ENCODE assay signal across 13 mouse cellular contexts in the genomic region with DNA sequence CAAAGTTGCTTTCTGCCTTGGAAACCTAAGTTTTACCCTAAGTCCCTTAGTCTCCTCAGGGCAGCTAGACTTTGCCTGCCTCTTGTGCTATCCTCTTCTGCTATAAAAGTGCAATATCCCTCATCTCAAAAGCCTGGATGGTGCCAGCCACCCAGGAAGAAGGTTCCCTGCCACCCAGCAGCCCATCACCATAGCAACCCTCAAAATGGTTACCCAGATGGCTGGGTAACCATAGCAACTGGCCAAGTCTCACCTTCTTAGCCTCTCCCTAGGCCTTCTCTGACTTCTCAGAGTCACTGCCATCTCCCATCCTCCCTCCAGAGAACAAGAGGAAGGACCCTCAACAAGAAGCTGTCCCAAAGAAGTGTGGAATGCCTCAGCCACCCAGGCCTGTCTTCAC. TPM values are rescaled to one million over a fixed set of nuclear protein-coding genes. Genes with fewer than 3 reads are reported as not detected.
DNase-seq lines count a peak whose midpoint lies in the region; ATAC-seq lines count a peak whose summit lies in the region.
"Had no signal": no experiment of that assay in that cellular context is flagged by ENCODE, and none has a peak within 500 bp of the region (broad histone marks: within the 10 kb centered on the region; RNA-seq: fewer than 3 reads in every experiment).

No protein-coding gene starts in this region.

- 0 out of 2 replicates have a peak overlapping the region, but pooled peaks have one; percentile 3 for H3K4me2 ChIP-seq in forebrain, embryonic 15.5 days (replicated peaks)
- no peak overlapping the region; the same call in 1 of the 2 replicates for H3K4me2 ChIP-seq in midbrain, embryonic 13.5 days (replicated peaks)
- H3K4me2 ChIP-seq in intestine, embryonic 16.5 days (ENCODE audit: low read depth, low read length), result no peak overlapping the region
- H3K4me2 ChIP-seq: kidney, embryonic 15.5 days; limb, embryonic 15.5 days had no signal

- no peaks in the 10 kb centered on the region for H3K27me3 ChIP-seq in forebrain, embryonic 15.5 days
- H3K27me3 ChIP-seq in midbrain, embryonic 13.5 days, result no peaks in the 10 kb centered on the region
- no peaks in the 10 kb centered on the region for H3K27me3 ChIP-seq in intestine, embryonic 16.5 days (replicated peaks; ENCODE audit: control insufficient read depth, insufficient read depth, low read length)
- H3K27me3 ChIP-seq: kidney, embryonic 15.5 days; limb, embryonic 15.5 days had no signal

- no peak overlapping the region for H3K9ac ChIP-seq in forebrain, embryonic 15.5 days (replicated peaks)
- 0 out of 2 replicates have a peak overlapping the region, but pooled peaks have one; percentile 32 for H3K9ac ChIP-seq in midbrain, embryonic 13.5 days (replicated peaks)
- H3K9ac ChIP-seq in intestine, embryonic 16.5 days (ENCODE audit: low read depth, low read length), result no peak overlapping the region
- H3K9ac ChIP-seq: kidney, embryonic 15.5 days; limb, embryonic 15.5 days had no signal

- peak overlapping the region; percentile 37 for H3K27ac ChIP-seq in forebrain, embryonic 15.5 days (replicated peaks)
- 0 out of 2 replicates have a peak overlapping the region, but pooled peaks have one; percentile 19 for H3K27ac ChIP-seq in midbrain, embryonic 13.5 days
- H3K27ac ChIP-seq in intestine, embryonic 16.5 days (ENCODE audit: low read length), result no peak overlapping the region
- H3K27ac ChIP-seq: kidney, embryonic 15.5 days; limb, embryonic 15.5 days; stomach, postnatal 0 days had no signal

- H3K36me3 ChIP-seq in forebrain, embryonic 15.5 days, result peaks cover 13% of the 10 kb centered on the region; the same call in 1 of the 2 replicates
- peaks cover 21% of the 10 kb centered on the region for H3K36me3 ChIP-seq in midbrain, embryonic 13.5 days
- no peaks in the 10 kb centered on the region for H3K36me3 ChIP-seq in intestine, embryonic 16.5 days (ENCODE audit: control insufficient read depth, insufficient read depth, low read length)
- H3K36me3 ChIP-seq: kidney, embryonic 15.5 days had no signal

- 0 out of 2 replicates have a peak, but pooled peaks have one; percentile 23 for ATAC-seq in forebrain, embryonic 15.5 days (replicated peaks)
- ATAC-seq in midbrain, embryonic 13.5 days, result peak; percentile 10
- ATAC-seq in intestine, embryonic 16.5 days, result no peak
- no peak for ATAC-seq in erythroblast, adult 5-6 weeks (replicated peaks; ENCODE audit: low FRiP score, poor library complexity, severe bottlenecking)

- peaks cover 51% of the 10 kb centered on the region for H3K4me1 ChIP-seq in forebrain, embryonic 15.5 days
- H3K4me1 ChIP-seq in midbrain, embryonic 13.5 days (replicated peaks), result peaks cover 47% of the 10 kb centered on the region
- H3K4me1 ChIP-seq in intestine, embryonic 16.5 days (ENCODE audit: control insufficient read depth, insufficient read depth, low read length), result 0 out of 2 replicates have a peak, but pooled peaks cover 2% of the 10 kb centered on the region

- no peaks in the 10 kb centered on the region for H3K9me3 ChIP-seq in forebrain, embryonic 15.5 days
- no peaks in the 10 kb centered on the region for H3K9me3 ChIP-seq in midbrain, embryonic 13.5 days
- no peaks in the 10 kb centered on the region for H3K9me3 ChIP-seq in intestine, embryonic 16.5 days (ENCODE audit: control insufficient read depth, low read length)
- H3K9me3 ChIP-seq: kidney, embryonic 15.5 days; limb, embryonic 15.5 days had no signal

- H3K4me3 ChIP-seq in forebrain, embryonic 15.5 days, result no peak overlapping the region
- H3K4me3 ChIP-seq in midbrain, embryonic 13.5 days (replicated peaks), result no peak overlapping the region
- H3K4me3 ChIP-seq in intestine, embryonic 16.5 days (ENCODE audit: low read length), result no peak overlapping the region
- H3K4me3 ChIP-seq: erythroblast, embryonic 14.5 days; kidney, embryonic 15.5 days; limb, embryonic 15.5 days had no signal

- peak; percentile 46 to 75 for DNase-seq in layer of hippocampus, adult 18-20 months (ENCODE audit: low spot score in 2 of 2)
- no peak for DNase-seq in layer of hippocampus, adult 9-10 months (ENCODE audit: low spot score)
- DNase-seq in ZHBTc4 (ENCODE audit: low read depth, low spot score), result peak; percentile 64
- no peak for DNase-seq in thymus, postnatal 25 days
- DNase-seq: cerebellum, adult 18-20 months had no signal

RNA-seq across cellular contexts. Expression of gene Macf1, which starts 13.6 kb away (rescaled TPM):
- total RNA-seq in layer of hippocampus, adult 18-20 months (2021), result 100 to 1,000 TPM; 219 to 233 TPM
- 73.5 and 76.0 TPM in 2 replicates for polyA plus RNA-seq in forebrain, embryonic 15.5 days (2015; fragmentation: Nextera tagmentation; extraction: Ambion mirVana)
- 74.9 and 75.4 TPM in 2 replicates for polyA plus RNA-seq in midbrain, embryonic 13.5 days (2015; fragmentation: Nextera tagmentation; extraction: Ambion mirVana)
- 18.9 and 19.7 TPM in 2 replicates for polyA plus RNA-seq in intestine, embryonic 16.5 days (2015; fragmentation: Nextera tagmentation; extraction: Ambion mirVana)
- 48.5 and 52.5 TPM in 2 replicates for total RNA-seq in erythroblast, adult 5-6 weeks (2015; ENCODE audit: low replicate concordance)
- 65.5 and 81.0 TPM in 2 replicates for total RNA-seq in erythroblast, adult 5-6 weeks (2017; ENCODE audit: low replicate concordance)

RNA-seq across cellular contexts. Expression of gene Ndufs5, which starts 47.4 kb away (rescaled TPM):
- total RNA-seq in layer of hippocampus, adult 18-20 months (2021), result 100 to 1,000 TPM; 198 to 204 TPM
- polyA plus RNA-seq in forebrain, embryonic 15.5 days (2015; fragmentation: Nextera tagmentation; extraction: Ambion mirVana), result 379 and 398 TPM in 2 replicates
- 394 TPM in 2 replicates for polyA plus RNA-seq in midbrain, embryonic 13.5 days (2015; fragmentation: Nextera tagmentation; extraction: Ambion mirVana)
- 322 and 330 TPM in 2 replicates for polyA plus RNA-seq in intestine, embryonic 16.5 days (2015; fragmentation: Nextera tagmentation; extraction: Ambion mirVana)
- 25.3 and 32.9 TPM in 2 replicates for total RNA-seq in erythroblast, adult 5-6 weeks (2015; ENCODE audit: low replicate concordance)
- 27.9 and 29.0 TPM in 2 replicates for total RNA-seq in erythroblast, adult 5-6 weeks (2017; ENCODE audit: low replicate concordance)

Comparison
In these comparisons a context has a peak if more than half of its experiments do, and no peak if none do; other contexts are left out.
1. DNase-seq: peak in layer of hippocampus, adult 18-20 months (2 of 2) and ZHBTc4 (single experiment); none in layer of hippocampus, adult 9-10 months (single experiment) and thymus, postnatal 25 days (single experiment).
2. ATAC-seq: peak in forebrain, embryonic 15.5 days (single experiment) and midbrain, embryonic 13.5 days (single experiment); none in intestine, embryonic 16.5 days (single experiment) and erythroblast, adult 5-6 weeks (single experiment).